Mouse (Mus musculus) heart, adult 2 months (tissue): ENCODE results near the gene Pcdh7.

Experiments used
- CTCF ChIP-seq: fragments of 200-600 bp; IDR thresholded peaks from 2 replicates; pipeline ENCODE4 v1.8.1; 2022; ENCODE audit warnings: antibody characterized with exemption, mild to moderate bottlenecking, moderate library complexity
- EP300 ChIP-seq: fragments of 200-500 bp; IDR thresholded peaks from 2 replicates; pipeline ENCODE4 v1.6.1; 2011; ENCODE audit warnings: low read depth, low read length, control low read depth; ENCODE audit not compliant: insufficient read depth

DNA sequence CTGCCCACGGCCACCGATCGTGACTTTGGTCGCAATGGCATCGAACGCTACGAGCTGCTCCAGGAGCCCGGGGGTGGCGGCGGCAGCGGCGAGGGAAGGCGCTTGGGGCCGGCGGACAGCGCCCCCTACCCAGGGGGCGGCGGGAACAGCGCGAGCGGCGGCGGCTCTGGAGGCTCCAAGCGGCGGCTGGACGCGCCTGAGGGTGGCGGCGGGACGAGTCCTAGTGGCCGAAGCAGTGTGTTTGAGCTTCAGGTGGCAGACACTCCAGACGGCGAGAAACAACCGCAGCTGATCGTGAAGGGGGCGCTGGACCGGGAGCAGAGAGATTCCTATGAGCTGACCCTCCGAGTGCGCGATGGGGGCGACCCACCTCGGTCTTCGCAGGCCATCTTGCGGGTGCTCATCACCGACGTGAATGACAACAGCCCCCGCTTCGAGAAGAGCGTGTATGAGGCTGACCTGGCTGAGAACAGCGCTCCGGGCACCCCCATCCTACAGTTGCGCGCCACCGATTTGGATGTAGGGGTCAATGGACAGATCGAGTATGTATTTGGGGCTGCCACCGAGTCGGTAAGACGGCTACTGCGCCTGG, 1.9 kb downstream of the Pcdh7 start:
- TF ChIP-seq CTCF (peak; percentile 76), EP300 (no peak)
